Mouse (Mus musculus): ENCODE measurements at regions not wholly inside any gene's neighbourhood (a gene's known extent, or its start where the extent isn't known, plus 50 kb on each side); places are given as distances from the start of the nearest gene placed in this dataset.
"Not testable (repeated sequence)": the region's sequence is repeated elsewhere in the genome, so short reads cannot be mapped to it uniquely, and the experiment has no call there.

DNA sequence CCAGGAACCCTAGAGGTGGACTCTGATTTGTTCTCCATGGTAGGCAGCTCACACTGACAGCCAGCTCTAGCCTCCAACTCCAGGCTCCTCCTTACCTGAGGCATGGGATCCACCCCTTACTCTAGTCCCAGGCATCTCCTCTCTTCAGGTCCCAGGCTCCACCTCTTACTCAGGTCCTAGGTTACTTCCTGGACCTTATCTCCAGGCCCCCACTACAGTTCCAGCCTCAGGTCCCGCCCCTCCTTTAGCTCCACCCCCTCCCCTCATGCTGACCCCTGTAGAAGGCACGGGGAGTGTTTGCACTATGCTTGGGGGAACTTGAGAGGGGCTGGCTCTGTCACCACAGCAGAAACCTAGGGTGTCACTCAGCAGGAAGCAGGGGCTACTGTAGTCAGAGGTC lies 399.2 kb downstream of the Ptpru start:
- H3K27me3 ChIP-seq (ENCODE audit: control insufficient read depth): no peaks in the 10 kb centered on the region

DNA sequence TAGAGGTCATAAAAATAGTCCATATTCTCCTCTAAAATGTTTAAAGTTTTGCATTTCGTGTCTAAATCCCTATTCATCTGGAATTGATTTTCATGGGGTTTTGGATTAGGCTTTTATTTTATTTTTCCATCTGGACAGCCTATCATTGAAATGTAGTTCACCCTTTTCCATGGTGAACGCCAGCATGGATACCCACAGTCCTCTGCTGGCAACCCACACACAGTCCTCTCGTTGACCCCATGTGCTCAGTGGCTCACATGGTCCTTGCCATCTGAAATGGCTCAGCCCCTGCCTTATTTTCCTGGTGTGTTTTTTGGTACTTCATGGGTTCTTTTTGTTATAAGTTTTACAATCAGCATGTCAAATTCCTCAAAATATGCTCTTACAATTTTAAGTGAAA lies 397.2 kb downstream of the Ptpru start:
- H3K36me3 ChIP-seq (ENCODE audit: control insufficient read depth): no peaks in the 10 kb centered on the region
- no peaks in the 10 kb centered on the region for H3K4me1 ChIP-seq (ENCODE audit: control insufficient read depth)
- no peaks in the 10 kb centered on the region for H3K9me3 ChIP-seq (ENCODE audit: control insufficient read depth, low read length)
- TF ChIP-seq GATA1 (IDR thresholded peaks at IDR 0.05; ENCODE audit: low read length): no peak
- no peak for TF ChIP-seq TAL1 (IDR thresholded peaks at IDR 0.05; ENCODE audit: low read length)
- no peak overlapping the region for H3K4me3 ChIP-seq (replicated peaks)
- H3K27me3 ChIP-seq (ENCODE audit: control insufficient read depth): no peaks in the 10 kb centered on the region

More for the DNA sequence above, 399.2 kb downstream of the Ptpru start:
- Histone ChIP-seq H3K4me1 (ENCODE audit: control insufficient read depth) (no peaks in the 10 kb centered on the region), H3K4me3 (replicated peaks) (no peak overlapping the region), H3K9me3 (ENCODE audit: control insufficient read depth, low read length) (no peaks in the 10 kb centered on the region), H3K36me3 (ENCODE audit: control insufficient read depth) (no peaks in the 10 kb centered on the region)
- TF ChIP-seq GATA1 (IDR thresholded peaks at IDR 0.05; ENCODE audit: low read length) (no peak), TAL1 (IDR thresholded peaks at IDR 0.05; ENCODE audit: low read length) (no peak)

DNA sequence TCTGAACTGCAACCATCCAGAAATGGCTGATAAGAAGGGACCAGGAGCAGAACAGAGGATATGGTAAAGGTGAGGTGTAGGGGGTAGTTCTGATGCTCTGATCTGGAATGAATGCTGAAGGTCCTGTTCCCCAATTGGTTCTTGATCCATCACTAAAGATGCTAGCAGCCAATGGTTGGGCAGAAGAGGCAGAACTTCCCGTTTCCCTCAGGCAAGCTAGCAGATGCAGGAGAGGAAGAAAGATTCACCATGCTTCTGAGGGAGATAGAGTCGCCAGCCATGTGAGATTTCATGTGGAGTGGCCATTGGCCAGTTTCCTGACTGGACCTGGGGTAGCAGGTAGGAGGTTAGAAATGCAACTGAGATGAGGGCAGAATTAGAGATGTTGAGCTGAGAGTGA lies 394.6 kb downstream of the Ptpru start:
- Histone ChIP-seq H3K9me3 (ENCODE audit: control insufficient read depth, low read length) (no peaks in the 10 kb centered on the region), H3K36me3 (ENCODE audit: control insufficient read depth) (no peaks in the 10 kb centered on the region), H3K4me1 (ENCODE audit: control insufficient read depth) (no peaks in the 10 kb centered on the region), H3K4me3 (replicated peaks) (no peak overlapping the region), H3K27me3 (ENCODE audit: control insufficient read depth) (no peaks in the 10 kb centered on the region)
- TF ChIP-seq GATA1 (IDR thresholded peaks at IDR 0.05; ENCODE audit: low read length) (no peak), TAL1 (IDR thresholded peaks at IDR 0.05; ENCODE audit: low read length) (no peak)

DNA sequence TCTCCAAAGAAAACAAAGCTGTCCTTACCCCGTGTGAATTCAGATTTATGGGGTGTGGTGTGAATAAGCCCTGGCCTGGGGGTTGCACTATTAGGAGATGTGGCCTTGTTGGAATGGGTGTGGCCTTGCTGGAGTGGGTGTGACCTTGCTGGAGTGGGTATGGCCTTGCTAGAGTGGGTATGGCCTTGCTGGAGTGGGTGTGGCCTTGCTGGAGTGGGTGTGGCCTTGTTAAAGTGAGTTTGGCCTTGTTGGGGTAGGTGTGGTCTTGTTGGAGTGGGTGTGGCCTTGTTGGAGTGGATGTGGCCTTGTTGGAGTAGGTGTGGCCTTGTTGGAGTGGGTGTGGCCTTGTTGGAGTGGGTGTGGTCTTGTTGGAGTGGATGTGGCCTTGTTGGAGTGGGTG lies 387.8 kb downstream of the Ptpru start:
- not testable (repeated sequence) for H3K4me1 ChIP-seq (ENCODE audit: control insufficient read depth); H3K4me3 ChIP-seq (replicated peaks); H3K36me3 ChIP-seq (ENCODE audit: control insufficient read depth); H3K27me3 ChIP-seq (ENCODE audit: control insufficient read depth)
- H3K9me3 ChIP-seq (ENCODE audit: control insufficient read depth, low read length): peaks cover 12% of the 10 kb centered on the region

DNA sequence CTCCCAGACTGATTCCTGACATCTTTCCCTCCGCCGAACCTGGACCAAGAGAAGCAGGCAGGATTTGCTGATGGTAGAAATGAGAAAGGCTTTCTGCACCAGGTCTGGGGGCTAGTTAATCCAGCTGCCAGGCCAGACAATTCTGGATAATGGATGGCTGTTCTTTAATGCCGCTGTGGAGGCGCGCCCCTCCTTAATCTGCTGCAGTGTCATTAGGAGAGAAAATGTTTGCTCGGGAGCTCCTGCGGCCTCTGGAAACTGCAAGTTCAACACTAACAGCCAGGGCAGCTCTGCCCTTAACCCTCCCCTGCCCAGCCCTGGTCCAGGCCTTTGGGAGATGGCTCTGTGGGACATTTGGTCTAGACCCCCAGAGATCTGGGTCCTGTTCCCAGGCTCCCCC lies 380.5 kb downstream of the Ptpru start:
- no peaks in the 10 kb centered on the region for H3K9me3 ChIP-seq (ENCODE audit: control insufficient read depth, low read length)
- no peak for TF ChIP-seq TAL1 (IDR thresholded peaks at IDR 0.05; ENCODE audit: low read length)
- TF ChIP-seq GATA1 (IDR thresholded peaks at IDR 0.05; ENCODE audit: low read length): no peak
- H3K4me3 ChIP-seq (replicated peaks): no peak overlapping the region

DNA sequence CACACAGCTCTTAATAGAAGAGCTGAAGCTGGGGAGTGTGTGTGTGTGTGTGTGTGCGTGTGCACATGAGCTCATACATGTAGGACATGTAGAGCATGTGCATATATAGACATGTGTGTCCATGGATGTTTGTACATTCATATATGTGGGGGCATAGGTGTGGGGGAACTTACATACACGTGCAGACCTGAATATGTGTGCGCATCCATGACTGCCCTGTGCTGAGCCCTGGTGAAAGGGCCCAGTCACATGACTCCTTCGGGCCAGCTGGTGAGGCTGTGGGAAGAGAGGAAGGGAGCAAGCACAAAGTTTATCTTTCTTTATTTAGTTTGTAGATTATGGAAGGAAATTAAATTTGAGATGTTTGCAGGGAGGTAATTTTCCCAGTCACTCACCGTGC lies 378.3 kb downstream of the Ptpru start:
- H3K36me3 ChIP-seq (ENCODE audit: control insufficient read depth): no peaks in the 10 kb centered on the region
- TF ChIP-seq GATA1 (IDR thresholded peaks at IDR 0.05; ENCODE audit: low read length) (no peak), TAL1 (IDR thresholded peaks at IDR 0.05; ENCODE audit: low read length) (no peak)
- no peak overlapping the region for H3K4me3 ChIP-seq (replicated peaks)
- no peaks in the 10 kb centered on the region for H3K27me3 ChIP-seq (ENCODE audit: control insufficient read depth)
- no peaks in the 10 kb centered on the region for H3K4me1 ChIP-seq (ENCODE audit: control insufficient read depth)
- 0 out of 2 replicates have a peak, but pooled peaks cover 3% of the 10 kb centered on the region for H3K9me3 ChIP-seq (ENCODE audit: control insufficient read depth, low read length)

More for the DNA sequence above, 380.5 kb downstream of the Ptpru start:
- no peaks in the 10 kb centered on the region for H3K4me1 ChIP-seq (ENCODE audit: control insufficient read depth)
- H3K36me3 ChIP-seq (ENCODE audit: control insufficient read depth): no peaks in the 10 kb centered on the region
- H3K27me3 ChIP-seq (ENCODE audit: control insufficient read depth): no peaks in the 10 kb centered on the region

DNA sequence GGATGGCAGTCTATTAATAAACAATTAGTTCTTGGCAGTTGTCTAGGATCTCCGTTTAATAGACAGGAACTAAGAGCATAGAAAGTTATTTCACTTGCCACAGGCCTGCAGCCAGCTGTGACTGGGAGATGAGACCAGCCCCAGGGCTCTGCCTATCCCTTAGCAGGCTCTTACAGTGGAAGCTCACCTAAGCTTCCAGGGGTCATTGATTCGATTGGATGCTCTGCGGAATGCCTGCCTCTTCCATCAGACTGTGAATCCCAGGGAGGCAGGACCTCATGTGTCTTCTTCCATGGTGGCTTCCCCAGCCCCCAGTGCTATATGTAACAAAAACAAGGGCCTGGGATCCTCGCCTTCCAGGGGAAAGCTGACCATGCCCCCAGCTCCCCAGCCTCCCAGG lies 376.8 kb downstream of the Ptpru start:
- Histone ChIP-seq H3K36me3 (ENCODE audit: control insufficient read depth) (no peaks in the 10 kb centered on the region), H3K27me3 (ENCODE audit: control insufficient read depth) (no peaks in the 10 kb centered on the region), H3K4me3 (replicated peaks) (no peak overlapping the region), H3K4me1 (ENCODE audit: control insufficient read depth) (no peaks in the 10 kb centered on the region), H3K9me3 (ENCODE audit: control insufficient read depth, low read length) (0 out of 2 replicates have a peak, but pooled peaks cover 3% of the 10 kb centered on the region)
- TF ChIP-seq TAL1 (IDR thresholded peaks at IDR 0.05; ENCODE audit: low read length) (no peak), GATA1 (IDR thresholded peaks at IDR 0.05; ENCODE audit: low read length) (no peak)

DNA sequence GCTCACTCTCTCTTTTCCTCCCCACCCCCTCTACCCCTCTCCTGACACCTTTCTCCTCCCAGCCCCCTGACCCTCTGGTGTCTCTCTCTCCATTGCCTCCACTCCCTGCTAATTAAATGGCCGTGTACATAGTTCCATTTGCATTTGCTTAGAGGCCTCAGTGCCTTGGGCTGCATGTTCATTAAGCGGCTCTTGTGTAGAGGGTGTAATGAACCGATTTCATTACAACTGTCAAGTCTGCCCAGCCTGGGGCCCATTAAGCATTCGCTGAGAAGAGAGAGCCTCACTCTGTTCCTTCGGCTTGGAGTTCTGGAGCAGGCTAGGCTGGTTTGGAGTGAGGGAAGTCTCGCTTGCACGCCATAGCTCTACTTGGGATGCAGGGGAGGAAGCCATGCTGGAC lies 376.4 kb downstream of the Ptpru start:
- Histone ChIP-seq H3K4me3 (replicated peaks) (no peak overlapping the region), H3K27me3 (ENCODE audit: control insufficient read depth) (no peaks in the 10 kb centered on the region), H3K4me1 (ENCODE audit: control insufficient read depth) (no peaks in the 10 kb centered on the region), H3K36me3 (ENCODE audit: control insufficient read depth) (no peaks in the 10 kb centered on the region), H3K9me3 (ENCODE audit: control insufficient read depth, low read length) (0 out of 2 replicates have a peak, but pooled peaks cover 3% of the 10 kb centered on the region)
- no peak for TF ChIP-seq TAL1 (IDR thresholded peaks at IDR 0.05; ENCODE audit: low read length)
- no peak for TF ChIP-seq GATA1 (IDR thresholded peaks at IDR 0.05; ENCODE audit: low read length)

DNA sequence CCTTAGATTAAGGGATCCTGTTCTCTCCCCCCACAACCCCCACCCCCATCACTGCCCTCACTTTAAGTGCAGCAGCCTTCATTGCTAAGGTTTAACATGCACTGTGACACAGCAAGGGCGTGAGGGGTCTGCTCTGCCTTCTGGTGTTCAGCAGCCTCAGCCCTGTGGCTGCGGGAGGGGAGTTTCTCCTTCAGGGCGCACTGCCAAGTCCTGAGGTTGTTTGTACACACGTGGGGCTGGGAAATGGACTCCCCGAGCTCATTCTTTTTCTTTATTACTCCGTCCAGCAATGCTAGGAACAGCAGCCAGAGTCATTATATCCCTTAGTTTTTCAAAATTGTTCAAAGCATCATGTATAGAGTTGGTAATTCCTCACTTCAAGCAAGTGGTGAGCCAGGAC lies 363.1 kb downstream of the Ptpru start:
- no peak for TF ChIP-seq TAL1 (IDR thresholded peaks at IDR 0.05; ENCODE audit: low read length)
- TF ChIP-seq GATA1 (IDR thresholded peaks at IDR 0.05; ENCODE audit: low read length): no peak
- peaks cover 4% of the 10 kb centered on the region; the same call in 1 of the 2 replicates for H3K9me3 ChIP-seq (ENCODE audit: control insufficient read depth, low read length)
- no peaks in the 10 kb centered on the region for H3K27me3 ChIP-seq (ENCODE audit: control insufficient read depth)
- H3K36me3 ChIP-seq (ENCODE audit: control insufficient read depth): no peaks in the 10 kb centered on the region
- no peaks in the 10 kb centered on the region for H3K4me1 ChIP-seq (ENCODE audit: control insufficient read depth)
- no peak overlapping the region for H3K4me3 ChIP-seq (replicated peaks)

DNA sequence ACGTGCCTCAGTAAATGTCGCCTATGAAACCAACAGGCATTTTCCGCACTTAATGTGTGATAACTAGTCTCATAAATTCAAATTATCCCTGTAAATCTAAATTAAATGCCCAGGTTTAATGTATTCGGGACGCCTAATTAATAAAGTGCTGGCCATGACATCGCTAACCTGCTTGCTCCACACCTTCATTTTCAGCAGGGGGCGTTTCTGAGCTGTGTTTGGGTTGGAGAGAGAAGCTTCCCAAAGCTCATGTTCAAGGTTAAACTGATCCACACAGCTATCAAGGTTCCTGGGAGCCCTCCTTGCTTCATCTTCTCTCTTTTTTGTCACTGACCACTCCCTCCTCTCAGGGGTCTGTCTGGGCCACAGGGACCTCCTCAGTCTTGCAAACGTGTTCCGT lies 359.2 kb downstream of the Ptpru start:
- Histone ChIP-seq H3K4me3 (replicated peaks) (no peak overlapping the region), H3K9me3 (ENCODE audit: control insufficient read depth, low read length) (no peaks in the 10 kb centered on the region; the same call in 1 of the 2 replicates), H3K4me1 (ENCODE audit: control insufficient read depth) (no peaks in the 10 kb centered on the region), H3K27me3 (ENCODE audit: control insufficient read depth) (no peaks in the 10 kb centered on the region), H3K36me3 (ENCODE audit: control insufficient read depth) (no peaks in the 10 kb centered on the region)
- TF ChIP-seq TAL1 (IDR thresholded peaks at IDR 0.05; ENCODE audit: low read length): no peak
- no peak for TF ChIP-seq GATA1 (IDR thresholded peaks at IDR 0.05; ENCODE audit: low read length)

All from erythroblast, embryonic 14.5 days (primary cell).